Mouse (Mus musculus) 3134 (cell line): ENCODE results near the gene Sec22b.

Source experiments
- DNase-seq: peaks from one replicate; pipeline ENCODE4 v3.0.0-alpha.2; 2011; ENCODE audit warnings: low spot score; ENCODE audit not compliant: insufficient read length; ENCODE audit errors: extremely low read depth

Sec22b gene

GRCm38 (mm10) chr3:97900516-97901490, at the start of gene Sec22b:
Sec22b (plus strand) TSS chr3:97901190.
- DNase-seq, result peak; percentile 84

- no peak for DNase-seq
Observed at GRCm38 (mm10) chr3:97851803-97852202, 49.2 kb upstream of the Sec22b start.

GRCm38 (mm10) chr3:97854575-97855384, 46.2 kb upstream of the Sec22b start:
- DNase-seq, result no peak

GRCm38 (mm10) chr3:97859400-97859799, 41.6 kb upstream of the Sec22b start:
- DNase-seq, result no peak

- no peak for DNase-seq
Observed at GRCm38 (mm10) chr3:97860820-97861451, 40.1 kb upstream of the Sec22b start.

- no peak for DNase-seq
Observed at GRCm38 (mm10) chr3:97866696-97867095, 34.3 kb upstream of the Sec22b start.

- peak; percentile 37 for DNase-seq
Observed at GRCm38 (mm10) chr3:97867221-97868023, 33.6 kb upstream of the Sec22b start.

GRCm38 (mm10) chr3:97868024-97868689, 32.8 kb upstream of the Sec22b start:
- DNase-seq, result peak; percentile 87

GRCm38 (mm10) chr3:97868733-97869132, 32.3 kb upstream of the Sec22b start:
- no peak for DNase-seq

GRCm38 (mm10) chr3:97869730-97870129, 31.3 kb upstream of the Sec22b start:
- no peak for DNase-seq

- no peak for DNase-seq
Observed at GRCm38 (mm10) chr3:97874777-97875176, 26.2 kb upstream of the Sec22b start.

GRCm38 (mm10) chr3:97876259-97876658, 24.7 kb upstream of the Sec22b start:
- no peak for DNase-seq

- peak; percentile 15 for DNase-seq
Observed at GRCm38 (mm10) chr3:97879222-97879621, 21.8 kb upstream of the Sec22b start.

- no peak for DNase-seq
Observed at GRCm38 (mm10) chr3:97881576-97881975, 19.4 kb upstream of the Sec22b start.

GRCm38 (mm10) chr3:97887785-97888167, 13.2 kb upstream of the Sec22b start:
- no peak for DNase-seq

GRCm38 (mm10) chr3:97888168-97888901, 12.7 kb upstream of the Sec22b start, which contains the start of gene Pde4dip:
Pde4dip (minus strand) TSS chr3:97888707.
- DNase-seq, result peak; percentile 6

- DNase-seq, result no peak
Observed at GRCm38 (mm10) chr3:97890205-97890604, 10.8 kb upstream of the Sec22b start.

GRCm38 (mm10) chr3:97894695-97895094, 6.3 kb upstream of the Sec22b start:
- no peak for DNase-seq

GRCm38 (mm10) chr3:97898381-97898780, 2.6 kb upstream of the Sec22b start:
- DNase-seq, result peak; percentile 13
